Mouse (Mus musculus) lung, postnatal 4 days (tissue): Measurements from ENCODE around the gene Tbx6.
A peak's percentile ranks its signal among the peaks of the same experiment; 100 is the strongest.

Experiments used
- DNase-seq, 2 experiments: peaks; one replicate each; pipeline ENCODE4 v3.0.0; 2021

Tbx6 gene

GRCm38 (mm10) chr7:126795387-126796317 is 14.4 kb downstream of the Tbx6 start:
- DNase-seq: no peak

DNA sequence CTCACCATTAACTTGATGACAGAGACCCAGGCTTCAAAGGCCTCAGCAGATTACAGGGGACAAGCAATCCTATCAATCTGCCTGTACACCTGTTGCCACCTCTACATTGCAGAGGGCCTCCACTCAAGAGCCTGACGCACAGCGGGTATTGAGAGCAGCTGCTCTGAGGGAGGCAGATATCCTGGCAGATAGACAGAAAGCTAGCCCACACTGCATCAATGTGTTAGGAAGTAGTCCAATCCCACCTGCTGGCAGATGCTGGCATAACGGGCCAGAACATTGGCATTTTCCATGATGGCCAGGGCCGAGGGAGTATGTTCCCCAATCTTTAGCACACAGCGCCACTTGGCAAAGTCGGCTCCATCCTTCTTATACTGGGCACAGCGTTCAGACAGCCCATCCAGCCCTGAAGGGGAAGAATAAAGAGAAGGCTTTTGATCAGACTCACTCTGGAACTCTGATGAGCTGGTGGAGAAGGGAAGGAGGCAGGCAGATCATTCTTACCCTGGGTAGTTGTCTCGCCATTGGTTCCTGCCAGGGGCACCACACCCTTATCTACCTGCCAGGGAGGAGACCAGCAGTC is 15.2 kb downstream of the Tbx6 start:
- DNase-seq: no peak

DNA sequence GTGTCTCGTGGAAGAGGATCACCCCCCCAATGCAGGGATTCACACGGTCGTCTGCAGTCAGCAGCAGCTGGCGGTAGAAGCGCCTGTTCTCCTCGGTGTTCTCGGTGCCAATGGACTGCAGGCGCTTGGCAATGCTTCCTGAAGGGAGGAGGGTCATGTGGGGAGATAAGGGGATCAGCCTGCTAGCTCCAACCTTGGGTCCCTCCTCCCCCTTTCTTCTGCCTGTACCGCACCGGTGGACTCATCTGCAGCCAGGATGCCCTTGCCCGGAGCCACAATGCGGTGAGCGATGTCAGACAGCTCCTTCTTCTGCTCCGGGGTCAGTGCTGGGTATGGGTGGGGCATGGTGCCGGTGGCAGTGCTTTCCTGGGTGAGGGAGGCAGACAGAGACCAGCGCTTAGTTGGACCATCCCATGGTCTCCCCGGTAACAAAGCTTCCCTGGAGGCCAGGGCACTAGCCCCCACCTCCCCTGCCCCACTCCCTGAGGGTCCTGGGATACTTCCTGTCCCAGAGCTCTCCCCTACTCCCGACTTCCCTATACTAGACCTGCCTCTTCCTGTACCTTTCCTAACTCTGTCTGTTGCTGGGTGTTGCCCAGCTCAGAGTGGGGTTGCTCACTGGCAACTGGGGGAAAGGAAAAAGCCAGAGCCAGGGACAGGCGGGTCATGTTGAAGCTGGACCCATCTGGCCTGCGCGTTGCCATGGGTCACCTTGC is 16.3 kb downstream of the Tbx6 start, which contains the start of gene Fam57b:
Fam57b (plus strand) TSS at position 258 of the 716 bp plus-strand sequence.
- DNase-seq: peak in 1 of 2 experiments; percentile 37

- no peak for DNase-seq
Measured at GRCm38 (mm10) chr7:126798127-126799049, 17.1 kb downstream of the Tbx6 start.

DNA sequence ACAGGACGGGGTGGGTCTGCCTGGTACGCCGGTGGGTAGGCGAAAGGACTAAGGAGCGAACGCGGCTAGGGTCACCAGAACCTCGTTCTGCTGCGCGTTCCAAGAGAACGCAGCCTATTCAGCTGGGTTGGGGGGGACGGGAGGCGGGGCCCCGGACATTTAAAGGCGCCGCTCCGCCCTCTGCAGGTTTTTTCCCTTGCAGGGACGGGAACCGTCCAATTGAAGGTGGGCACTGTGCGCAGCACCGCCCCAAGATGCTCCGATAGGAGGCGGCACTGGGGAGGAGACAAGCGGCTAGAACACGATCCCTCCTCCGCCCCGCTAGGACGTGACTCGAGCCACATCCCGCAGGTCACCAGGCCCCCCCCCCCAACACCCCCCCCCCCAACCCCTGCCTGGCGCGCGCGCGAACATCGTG is 17.8 kb downstream of the Tbx6 start:
- DNase-seq: peak; percentile 98 to 99

DNA sequence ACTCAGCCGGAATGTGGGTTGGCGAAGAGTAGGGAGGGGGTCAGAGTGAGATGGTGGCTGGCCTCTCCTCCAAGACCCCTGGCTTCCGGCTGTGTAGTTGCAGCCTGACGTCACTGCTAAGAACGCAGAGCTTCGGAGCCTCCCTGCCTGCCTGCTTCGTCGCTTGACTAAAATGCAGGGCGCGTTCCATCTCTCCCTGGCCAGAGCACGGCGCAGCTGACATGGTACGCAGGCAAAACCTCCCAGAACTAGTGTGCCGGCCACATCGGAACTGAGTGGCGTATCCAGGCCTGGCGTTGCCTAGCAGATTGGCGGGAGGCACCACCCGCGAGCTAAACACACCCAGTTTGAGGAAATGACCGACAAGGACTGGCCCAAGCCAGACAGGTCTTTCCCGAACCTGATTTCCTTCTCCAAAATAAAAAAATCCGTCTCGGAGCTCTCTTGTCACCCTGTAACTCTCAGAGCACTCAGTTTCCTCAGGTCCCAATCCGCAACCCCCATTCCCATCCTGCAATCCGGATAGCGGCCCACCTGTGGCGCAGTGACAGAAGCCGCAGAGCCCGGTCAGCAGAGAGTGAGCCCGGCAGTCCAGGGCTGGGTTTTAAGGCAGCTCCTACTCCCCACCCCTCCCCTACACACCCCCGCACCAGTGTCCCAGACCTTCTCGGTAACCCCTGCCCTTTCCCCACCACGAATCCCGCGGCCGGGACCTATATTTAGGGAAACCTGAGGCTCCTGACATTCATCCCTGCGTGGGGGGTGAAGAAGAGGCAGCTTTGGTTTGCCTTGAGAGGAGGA is 18.4 kb downstream of the Tbx6 start:
- DNase-seq: no peak

- DNase-seq: no peak
Measured at GRCm38 (mm10) chr7:126800269-126801056, 19.2 kb downstream of the Tbx6 start.

- DNase-seq: no peak
Measured at GRCm38 (mm10) chr7:126801057-126801422, 19.8 kb downstream of the Tbx6 start.

GRCm38 (mm10) chr7:126802134-126802889 is 21.0 kb downstream of the Tbx6 start:
- no peak for DNase-seq

DNA sequence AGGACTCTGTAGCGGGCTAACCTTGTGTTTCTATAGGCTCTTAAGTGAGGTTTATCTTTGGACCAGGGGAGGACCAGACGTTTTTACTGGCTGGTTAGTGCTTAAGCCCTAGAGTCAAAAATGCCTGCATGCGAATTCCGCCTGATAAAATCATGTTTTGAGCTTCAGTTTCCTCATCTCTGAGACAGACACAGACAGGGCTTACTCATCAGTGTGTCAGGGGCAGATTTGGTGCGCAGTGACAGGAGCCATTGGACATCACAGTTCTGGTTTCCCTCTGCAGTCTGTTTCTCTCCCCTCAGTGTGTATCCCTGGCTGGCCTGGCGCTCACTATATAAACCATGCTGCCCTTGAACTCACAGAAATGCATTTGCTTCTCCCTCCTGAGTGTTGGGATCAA is 21.9 kb downstream of the Tbx6 start:
- no peak for DNase-seq

GRCm38 (mm10) chr7:126803751-126804150 is 22.5 kb downstream of the Tbx6 start:
- no peak for DNase-seq

DNA sequence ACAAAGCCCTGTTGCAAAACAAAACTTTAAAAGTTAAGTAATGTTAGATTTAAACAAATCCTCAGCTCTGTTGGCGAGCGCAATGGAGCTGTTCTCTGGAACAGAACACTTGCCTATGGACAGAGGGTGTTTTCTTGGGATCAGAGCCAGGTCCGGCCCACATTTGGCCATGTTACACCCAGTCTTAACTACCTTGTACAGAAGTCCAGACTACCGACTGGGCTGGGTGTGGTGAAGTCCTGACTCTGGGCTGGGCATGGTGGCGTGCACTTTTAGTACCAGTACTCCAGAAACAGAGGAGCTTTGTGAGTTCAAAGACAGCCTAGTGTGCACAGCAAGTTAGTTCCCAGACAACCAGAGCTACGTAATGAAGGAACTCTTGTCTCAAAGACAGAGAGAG is 25.7 kb downstream of the Tbx6 start:
- peak; percentile 53 to 75 for DNase-seq

- DNase-seq: no peak
Measured at GRCm38 (mm10) chr7:126807405-126807804, 26.1 kb downstream of the Tbx6 start.

DNA sequence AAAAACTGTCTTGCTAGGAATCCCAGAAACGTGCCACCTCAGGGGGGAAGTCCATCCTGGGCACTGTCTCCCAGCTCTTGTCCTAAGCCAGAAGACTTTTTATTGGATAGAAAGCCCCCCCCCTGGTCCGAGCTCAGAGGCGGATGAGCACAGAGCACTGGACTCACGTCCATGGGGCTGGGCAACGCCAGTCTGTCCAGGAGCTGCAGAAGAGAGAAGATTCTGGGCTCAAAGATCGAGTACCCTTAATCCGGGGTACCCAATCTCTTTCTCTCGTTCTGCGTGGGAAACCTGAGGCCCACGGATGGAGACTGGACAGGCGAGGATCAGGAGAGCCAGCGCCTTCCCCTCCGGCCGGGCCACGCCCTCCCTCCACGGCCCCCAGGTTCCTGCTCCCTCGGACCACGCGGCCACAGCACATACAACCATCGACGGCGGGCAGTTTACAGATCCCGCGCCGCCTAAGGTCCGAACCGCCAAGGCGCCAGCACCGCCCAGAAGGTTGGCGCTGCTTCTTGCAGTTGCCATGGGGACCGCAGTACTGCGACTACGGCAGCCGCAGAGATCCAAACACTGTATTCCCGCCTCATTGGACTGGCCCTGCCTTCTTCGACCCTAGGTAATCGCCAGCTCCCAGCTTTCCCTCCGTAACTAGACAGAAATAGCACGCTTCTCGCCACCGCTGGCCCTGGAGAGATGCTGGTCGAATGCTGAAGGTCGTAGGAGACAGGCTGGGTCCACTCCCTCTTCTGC is 27.6 kb downstream of the Tbx6 start:
- DNase-seq: peak; percentile 87 to 92

DNA sequence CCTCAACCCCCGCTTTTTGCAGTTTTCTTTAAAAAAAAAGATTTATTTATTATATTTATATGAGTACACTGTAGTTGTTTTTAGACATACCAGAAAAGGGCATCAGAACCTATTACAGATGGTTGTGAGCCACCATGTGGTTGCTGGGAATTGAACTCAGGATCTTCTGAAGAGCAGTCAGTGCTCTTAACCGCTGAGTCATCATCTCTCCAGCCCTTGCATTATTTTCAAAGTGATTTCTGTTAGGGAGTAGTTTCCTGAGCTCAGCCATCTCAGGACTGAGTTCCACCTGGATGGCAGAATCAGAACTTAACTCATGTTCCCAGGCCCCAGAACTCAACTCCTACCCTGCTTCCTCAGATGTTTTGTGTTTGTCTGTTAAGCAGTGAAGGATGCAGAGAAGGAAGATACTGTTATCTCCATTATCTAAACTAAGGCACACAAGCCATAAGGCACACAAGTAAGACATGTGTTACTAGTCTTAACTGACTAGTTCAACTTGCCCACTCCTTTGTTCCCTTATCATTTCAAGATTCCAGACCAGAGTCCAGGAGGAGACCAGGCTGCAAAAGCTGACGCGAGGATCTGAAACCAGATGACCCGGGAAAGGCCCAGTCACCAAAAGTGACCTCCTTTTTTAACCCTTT is 28.6 kb downstream of the Tbx6 start:
- no peak for DNase-seq

DNA sequence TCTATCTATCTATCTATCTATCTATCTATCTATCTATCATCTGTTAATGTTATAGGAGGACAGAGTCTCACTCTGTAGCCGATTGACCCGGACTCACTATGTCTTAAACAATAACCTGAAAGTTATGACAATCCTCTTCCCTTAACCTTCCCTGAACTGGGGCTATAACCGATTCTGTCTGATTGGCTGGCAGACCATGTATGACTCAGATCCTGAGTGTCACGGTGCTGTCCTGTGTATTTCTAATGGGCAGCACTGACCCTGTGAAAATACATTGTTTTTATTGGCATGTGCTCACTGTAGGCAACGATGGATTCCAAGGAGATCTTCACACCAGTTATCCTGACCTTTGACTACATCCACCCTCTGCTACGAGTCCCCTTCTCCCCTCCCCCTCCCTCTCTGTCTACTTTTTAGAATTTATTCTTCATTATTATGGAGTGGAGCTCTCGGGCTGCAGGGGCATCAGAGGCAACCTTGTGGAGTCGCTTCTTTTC is 34.5 kb downstream of the Tbx6 start:
- DNase-seq: no peak

DNA sequence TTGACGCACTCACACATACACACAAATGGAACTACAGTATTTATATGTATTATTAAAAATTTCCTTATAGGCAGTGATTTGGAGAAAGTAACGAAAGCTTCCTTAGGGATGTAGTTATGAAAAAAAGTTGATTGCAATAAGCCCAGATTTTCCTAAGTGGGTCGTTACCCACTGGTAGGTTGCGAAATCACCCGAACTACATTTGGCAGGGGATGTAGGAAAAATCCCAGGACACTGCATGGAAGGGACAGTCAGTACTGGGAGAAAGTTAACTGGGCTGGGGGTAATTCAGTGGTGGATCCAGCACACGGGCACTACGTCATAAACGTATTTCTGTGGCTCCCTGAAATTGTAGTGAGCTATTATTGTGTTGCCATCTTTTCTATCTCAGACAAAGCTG is 35.2 kb downstream of the Tbx6 start:
- no peak for DNase-seq

DNA sequence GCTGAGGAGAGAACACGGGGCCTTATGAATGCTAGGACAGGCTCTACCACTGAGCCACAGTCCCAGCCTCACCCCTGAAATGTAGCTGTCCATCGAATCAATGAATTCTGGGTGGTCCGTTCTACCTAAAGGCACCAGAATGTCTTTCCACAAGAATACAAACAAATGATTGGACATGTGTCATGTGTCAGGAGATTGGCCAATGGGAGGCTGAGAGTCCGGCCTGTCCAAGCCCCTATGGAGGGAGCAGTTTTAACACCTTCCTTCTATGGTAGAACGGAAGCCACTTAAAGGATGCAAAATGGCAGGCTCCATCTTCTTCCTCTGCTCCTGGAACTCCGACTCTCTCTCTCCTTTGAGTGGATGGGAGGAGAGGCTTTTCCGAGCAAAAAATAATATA is 36.3 kb downstream of the Tbx6 start:
- no peak for DNase-seq

GRCm38 (mm10) chr7:126818818-126819217 is 37.5 kb downstream of the Tbx6 start:
- no peak for DNase-seq
